Mouse (Mus musculus): Measurements from ENCODE around the gene Olfr370. TPM values are rescaled to one million over a fixed set of nuclear protein-coding genes. Genes with fewer than 3 reads are reported as not detected.

The Olfr370 gene
- polyA plus RNA-seq, 1 experiment from 2014 or later, result not detected

GRCm38 (mm10) chr8:83572246-83572812, 36.7 kb downstream of the Olfr370 start:
- H3K9ac ChIP-seq (replicated peaks; ENCODE audit: low read depth, low read length), result no peak overlapping the region
- no peak overlapping the region for H3K27ac ChIP-seq (ENCODE audit: low read length)
- 81% methylated on average over 5 of the region's 5 CpGs for WGBS
- H3K27me3 ChIP-seq (ENCODE audit: control insufficient read depth, insufficient read depth, low read length), result no peaks in the 10 kb centered on the region
- H3K4me3 ChIP-seq (ENCODE audit: low read depth, low read length), result no peak overlapping the region
- peaks cover 20% of the 10 kb centered on the region for H3K4me1 ChIP-seq (ENCODE audit: control insufficient read depth, insufficient read depth, low read length)
- no peak overlapping the region for H3K4me2 ChIP-seq (replicated peaks; ENCODE audit: low read depth, low read length)
- no peaks in the 10 kb centered on the region for H3K9me3 ChIP-seq (ENCODE audit: control insufficient read depth, low read depth, low read length)
- no peak for ATAC-seq (ENCODE audit: insufficient number of reproducible peaks, insufficient read depth, low FRiP score, low read depth)
- peaks cover 29% of the 10 kb centered on the region for H3K36me3 ChIP-seq (ENCODE audit: control insufficient read depth, insufficient read depth, low read length)

GRCm38 (mm10) chr8:83573140-83573875, 37.7 kb downstream of the Olfr370 start:
- Histone ChIP-seq H3K4me3 (ENCODE audit: low read depth, low read length) (no peak overlapping the region), H3K4me1 (ENCODE audit: control insufficient read depth, insufficient read depth, low read length) (peaks cover 19% of the 10 kb centered on the region), H3K36me3 (ENCODE audit: control insufficient read depth, insufficient read depth, low read length) (peaks cover 29% of the 10 kb centered on the region), H3K4me2 (replicated peaks; ENCODE audit: low read depth, low read length) (no peak overlapping the region), H3K9me3 (ENCODE audit: control insufficient read depth, low read depth, low read length) (no peaks in the 10 kb centered on the region), H3K27ac (ENCODE audit: low read length) (no peak overlapping the region), H3K9ac (replicated peaks; ENCODE audit: low read depth, low read length) (no peak overlapping the region), H3K27me3 (ENCODE audit: control insufficient read depth, insufficient read depth, low read length) (no peaks in the 10 kb centered on the region)
- no peak for ATAC-seq (ENCODE audit: insufficient number of reproducible peaks, insufficient read depth, low FRiP score, low read depth)
- WGBS, result 85% methylated on average over 18 of the region's 18 CpGs

- peaks cover 24% of the 10 kb centered on the region for H3K4me1 ChIP-seq (ENCODE audit: control insufficient read depth, insufficient read depth, low read length)
- no peak for ATAC-seq (ENCODE audit: insufficient number of reproducible peaks, insufficient read depth, low FRiP score, low read depth)
- H3K4me2 ChIP-seq (replicated peaks; ENCODE audit: low read depth, low read length), result no peak overlapping the region
- H3K9ac ChIP-seq (replicated peaks; ENCODE audit: low read depth, low read length), result no peak overlapping the region
- no peaks in the 10 kb centered on the region for H3K9me3 ChIP-seq (ENCODE audit: control insufficient read depth, low read depth, low read length)
- no peak overlapping the region for H3K4me3 ChIP-seq (ENCODE audit: low read depth, low read length)
- peaks cover 29% of the 10 kb centered on the region for H3K36me3 ChIP-seq (ENCODE audit: control insufficient read depth, insufficient read depth, low read length)
- H3K27me3 ChIP-seq (ENCODE audit: control insufficient read depth, insufficient read depth, low read length), result no peaks in the 10 kb centered on the region
- 81% methylated on average over 15 of the region's 15 CpGs for WGBS
- no peak overlapping the region for H3K27ac ChIP-seq (ENCODE audit: low read length)
Observed at GRCm38 (mm10) chr8:83574631-83575315, 39.2 kb downstream of the Olfr370 start.

- no peak overlapping the region for H3K4me3 ChIP-seq (ENCODE audit: low read depth, low read length)
- peak overlapping the region; percentile 45; the same call in 1 of the 2 replicates for H3K27ac ChIP-seq (ENCODE audit: low read length)
- no peak for ATAC-seq (ENCODE audit: insufficient number of reproducible peaks, insufficient read depth, low FRiP score, low read depth)
- WGBS, result 64% methylated on average over 17 of the region's 17 CpGs
- H3K4me1 ChIP-seq (ENCODE audit: control insufficient read depth, insufficient read depth, low read length), result peaks cover 25% of the 10 kb centered on the region
- peaks cover 21% of the 10 kb centered on the region for H3K36me3 ChIP-seq (ENCODE audit: control insufficient read depth, insufficient read depth, low read length)
- no peak overlapping the region for H3K9ac ChIP-seq (replicated peaks; ENCODE audit: low read depth, low read length)
- H3K9me3 ChIP-seq (ENCODE audit: control insufficient read depth, low read depth, low read length), result no peaks in the 10 kb centered on the region
- no peaks in the 10 kb centered on the region for H3K27me3 ChIP-seq (ENCODE audit: control insufficient read depth, insufficient read depth, low read length)
- H3K4me2 ChIP-seq (replicated peaks; ENCODE audit: low read depth, low read length), result no peak overlapping the region
Observed at GRCm38 (mm10) chr8:83575561-83576515, 40.3 kb downstream of the Olfr370 start.

GRCm38 (mm10) chr8:83576516-83576895, 40.9 kb downstream of the Olfr370 start:
- 34% methylated on average over 2 of the region's 4 CpGs for WGBS
- Histone ChIP-seq H3K27me3 (ENCODE audit: control insufficient read depth, insufficient read depth, low read length) (no peaks in the 10 kb centered on the region), H3K9me3 (ENCODE audit: control insufficient read depth, low read depth, low read length) (no peaks in the 10 kb centered on the region), H3K4me2 (replicated peaks; ENCODE audit: low read depth, low read length) (no peak overlapping the region), H3K27ac (ENCODE audit: low read length) (peak overlapping the region; percentile 45; the same call in 1 of the 2 replicates), H3K36me3 (ENCODE audit: control insufficient read depth, insufficient read depth, low read length) (peaks cover 16% of the 10 kb centered on the region), H3K9ac (replicated peaks; ENCODE audit: low read depth, low read length) (no peak overlapping the region), H3K4me3 (ENCODE audit: low read depth, low read length) (no peak overlapping the region), H3K4me1 (ENCODE audit: control insufficient read depth, insufficient read depth, low read length) (peaks cover 25% of the 10 kb centered on the region)
- no peak for ATAC-seq (ENCODE audit: insufficient number of reproducible peaks, insufficient read depth, low FRiP score, low read depth)

GRCm38 (mm10) chr8:83576921-83577320, 41.3 kb downstream of the Olfr370 start:
- peaks cover 25% of the 10 kb centered on the region for H3K4me1 ChIP-seq (ENCODE audit: control insufficient read depth, insufficient read depth, low read length)
- H3K36me3 ChIP-seq (ENCODE audit: control insufficient read depth, insufficient read depth, low read length), result peaks cover 12% of the 10 kb centered on the region
- H3K27me3 ChIP-seq (ENCODE audit: control insufficient read depth, insufficient read depth, low read length), result no peaks in the 10 kb centered on the region
- ATAC-seq (ENCODE audit: insufficient number of reproducible peaks, insufficient read depth, low FRiP score, low read depth), result no peak
- H3K4me2 ChIP-seq (replicated peaks; ENCODE audit: low read depth, low read length), result no peak overlapping the region
- peak overlapping the region; percentile 7; the same call in 1 of the 2 replicates for H3K27ac ChIP-seq (ENCODE audit: low read length)
- H3K9ac ChIP-seq (replicated peaks; ENCODE audit: low read depth, low read length), result no peak overlapping the region
- no peaks in the 10 kb centered on the region for H3K9me3 ChIP-seq (ENCODE audit: control insufficient read depth, low read depth, low read length)
- 75% methylated on average over 4 of the region's 4 CpGs for WGBS
- H3K4me3 ChIP-seq (ENCODE audit: low read depth, low read length), result no peak overlapping the region

- Histone ChIP-seq H3K27me3 (ENCODE audit: control insufficient read depth, insufficient read depth, low read length) (no peaks in the 10 kb centered on the region), H3K4me2 (replicated peaks; ENCODE audit: low read depth, low read length) (no peak overlapping the region), H3K4me3 (ENCODE audit: low read depth, low read length) (no peak overlapping the region), H3K9ac (replicated peaks; ENCODE audit: low read depth, low read length) (no peak overlapping the region), H3K9me3 (ENCODE audit: control insufficient read depth, low read depth, low read length) (no peaks in the 10 kb centered on the region), H3K27ac (ENCODE audit: low read length) (0 out of 2 replicates have a peak overlapping the region, but pooled peaks have one; percentile 7), H3K36me3 (ENCODE audit: control insufficient read depth, insufficient read depth, low read length) (peaks cover 8% of the 10 kb centered on the region), H3K4me1 (ENCODE audit: control insufficient read depth, insufficient read depth, low read length) (peaks cover 25% of the 10 kb centered on the region)
- 55% methylated on average over 9 of the region's 9 CpGs for WGBS
- ATAC-seq (ENCODE audit: insufficient number of reproducible peaks, insufficient read depth, low FRiP score, low read depth), result peak; percentile 20; the same call in 1 of the 2 replicates
Observed at GRCm38 (mm10) chr8:83577384-83577791, 41.8 kb downstream of the Olfr370 start.
